Mouse (Mus musculus) spleen, adult 2 months (tissue): ENCODE results near the gene Zic4.

Experiments
- CTCF ChIP-seq: fragments of 200-500 bp; IDR thresholded peaks from 2 replicates; pipeline ENCODE4 v1.5.1; 2011; ENCODE audit warnings: mild to moderate bottlenecking, inconsistent platforms; ENCODE audit not compliant: insufficient read depth, insufficient read length, insufficient replicate concordance; ENCODE audit errors: extremely low read depth
- POLR2A ChIP-seq: fragments of 200-500 bp; IDR thresholded peaks from 2 replicates; pipeline ENCODE4 v1.6.1; 2011; ENCODE audit warnings: low read depth, low read length, inconsistent platforms

GRCm38 (mm10) chr9:91373811-91374575 lies 11.8 kb downstream of the Zic4 start:
- TF ChIP-seq POLR2A (no peak), CTCF (no peak)
